Mouse (Mus musculus) cerebellum, adult 2 months (tissue): Measurements from ENCODE around the gene Gm2115.

Experiments used
- CTCF ChIP-seq: fragments of 200-500 bp; IDR thresholded peaks from 2 replicates; pipeline ENCODE4 v1.5.1; 2011; ENCODE audit warnings: low read depth, mild to moderate bottlenecking, control low read depth, low read length, moderate library complexity, borderline replicate concordance; ENCODE audit not compliant: insufficient read depth
- POLR2A ChIP-seq: fragments of 200-500 bp; IDR thresholded peaks from 2 replicates; pipeline ENCODE4 v1.6.1; 2011; ENCODE audit warnings: low read length, control low read depth, borderline replicate concordance; ENCODE audit not compliant: insufficient read depth

DNA sequence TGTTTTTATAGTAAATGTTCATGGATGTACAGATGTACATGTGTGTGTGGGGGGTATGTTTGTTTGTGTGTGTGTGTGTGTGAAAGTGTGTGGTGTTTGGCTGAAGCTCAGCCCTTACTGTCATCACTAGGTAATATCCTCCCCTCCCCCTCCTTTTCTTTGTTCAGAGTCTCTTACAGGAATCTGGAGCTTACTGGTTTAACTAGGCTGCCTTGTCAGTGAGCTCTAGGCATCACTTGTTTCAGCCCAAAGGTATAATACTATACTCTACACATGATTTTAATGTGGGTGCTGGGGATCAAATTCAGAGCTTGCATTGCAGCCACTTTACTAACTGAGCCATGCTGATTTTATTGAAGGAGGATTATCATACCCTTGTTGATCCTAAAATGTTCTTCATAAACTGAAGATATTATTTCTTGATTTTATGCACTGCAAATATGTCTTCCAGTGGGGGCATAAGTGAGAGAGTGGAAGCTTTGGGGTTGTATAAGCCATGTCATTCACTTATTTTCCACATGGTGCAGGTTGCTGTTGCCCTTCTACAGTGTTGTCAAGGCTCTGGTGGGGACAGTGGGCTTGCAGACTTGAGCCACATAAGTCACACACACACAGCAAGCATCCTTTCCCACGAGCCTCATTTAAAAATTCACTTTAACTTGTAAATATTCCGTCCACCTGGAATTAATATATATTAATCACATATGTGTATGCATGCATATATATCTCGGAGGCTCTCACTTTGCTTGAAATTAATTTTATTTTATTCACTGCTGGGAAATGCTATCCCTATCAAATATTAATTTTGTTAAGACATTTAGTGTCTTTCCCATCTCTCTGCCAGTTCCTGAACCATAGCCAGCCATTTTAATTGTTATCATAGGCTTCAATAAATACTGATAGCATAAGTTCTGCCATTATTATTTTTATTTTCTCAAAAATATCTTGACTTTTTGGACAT lies 45.0 kb upstream of the Gm2115 start:
- TF ChIP-seq POLR2A (no peak), CTCF (no peak)
